Mouse (Mus musculus): ENCODE data around the gene Iqcn. TPM values are rescaled to one million over a fixed set of nuclear protein-coding genes. Genes with fewer than 3 reads are reported as not detected.

Iqcn gene
- polyA plus RNA-seq, 1 experiment = 0.01 TPM

DNA sequence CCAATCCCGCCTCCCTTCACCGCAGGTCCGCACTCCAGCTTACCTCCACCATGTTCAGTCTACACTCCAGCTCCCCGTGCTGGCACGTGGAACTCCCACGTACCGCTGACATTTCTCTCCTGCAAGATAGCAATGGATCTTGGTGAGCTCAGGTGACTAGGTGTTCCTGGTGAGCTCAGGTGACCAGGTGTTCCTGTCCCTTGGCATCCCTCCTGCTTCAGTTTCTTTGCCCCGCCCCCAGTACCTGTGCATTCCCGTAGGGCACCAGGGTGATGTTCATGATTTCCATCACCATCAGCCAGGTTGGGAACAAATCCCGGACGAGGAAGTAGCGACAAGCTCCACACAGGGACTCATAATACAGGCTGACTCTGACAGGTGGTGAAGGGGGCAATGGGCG lies 61.4 kb downstream of the Iqcn start:
- DNase-seq (ENCODE audit: low read depth, low spot score) = no peak
- WGBS = 44% methylated on average over 13 of the region's 13 CpGs

DNA sequence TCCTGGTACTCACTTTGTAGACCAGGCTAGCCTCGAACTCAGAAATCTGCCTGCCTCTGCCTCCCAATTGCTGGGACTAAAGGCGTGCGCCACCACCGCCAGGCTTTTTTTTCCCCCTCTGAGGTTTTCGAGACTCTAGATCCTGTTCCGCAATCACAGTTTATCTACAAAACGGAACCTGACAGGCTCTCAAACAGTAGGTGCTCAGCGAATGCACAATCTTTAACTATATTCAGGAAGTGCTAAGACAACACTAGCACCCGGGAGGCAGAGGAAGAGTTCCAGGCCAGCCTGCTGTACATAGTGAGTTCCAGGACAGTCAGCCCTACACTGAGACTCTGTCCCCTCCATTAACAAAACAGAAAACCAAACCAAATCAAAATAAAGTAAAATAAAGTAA lies 62.1 kb downstream of the Iqcn start:
- DNase-seq (ENCODE audit: low read depth, low spot score) = no peak
- WGBS = 41% methylated on average over 9 of the region's 9 CpGs

DNA sequence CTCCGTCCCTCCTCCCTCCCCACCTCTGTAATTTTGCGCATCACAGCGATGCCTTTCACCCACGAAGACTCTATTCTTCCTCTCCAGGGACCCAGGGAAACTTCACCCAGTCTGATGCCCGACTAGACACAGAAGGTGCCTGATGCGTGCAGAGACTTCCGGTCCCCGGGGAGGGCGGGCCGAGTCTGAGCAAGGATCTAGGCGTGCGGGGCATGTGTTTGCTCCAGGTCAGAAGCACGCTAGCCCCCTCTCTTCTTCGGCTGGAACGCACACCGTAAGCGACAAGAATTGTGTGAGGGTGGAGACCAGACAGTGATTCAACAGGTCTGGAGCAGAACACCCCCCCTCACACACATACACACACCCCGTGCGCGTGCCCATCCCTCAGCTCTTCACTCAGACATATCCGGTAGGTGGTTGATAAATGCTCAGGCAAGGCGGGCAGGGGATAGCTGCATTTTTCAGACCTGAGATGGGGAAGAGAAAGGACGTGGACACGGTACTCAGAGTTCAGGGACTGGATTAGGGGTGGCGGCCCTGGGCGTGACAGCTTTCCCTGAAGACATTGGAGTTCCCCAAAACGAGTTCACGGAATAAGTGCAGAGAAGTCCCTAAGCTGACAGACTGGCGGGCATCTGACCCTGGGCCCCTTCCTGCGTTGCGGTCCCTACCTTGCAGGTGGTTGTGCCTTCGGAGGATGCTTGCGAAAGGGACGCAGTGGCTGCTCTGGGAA lies 62.7 kb downstream of the Iqcn start:
- no peak for DNase-seq (ENCODE audit: low read depth, low spot score)
- WGBS = under 1% methylated on average over 34 of the region's 34 CpGs

DNA sequence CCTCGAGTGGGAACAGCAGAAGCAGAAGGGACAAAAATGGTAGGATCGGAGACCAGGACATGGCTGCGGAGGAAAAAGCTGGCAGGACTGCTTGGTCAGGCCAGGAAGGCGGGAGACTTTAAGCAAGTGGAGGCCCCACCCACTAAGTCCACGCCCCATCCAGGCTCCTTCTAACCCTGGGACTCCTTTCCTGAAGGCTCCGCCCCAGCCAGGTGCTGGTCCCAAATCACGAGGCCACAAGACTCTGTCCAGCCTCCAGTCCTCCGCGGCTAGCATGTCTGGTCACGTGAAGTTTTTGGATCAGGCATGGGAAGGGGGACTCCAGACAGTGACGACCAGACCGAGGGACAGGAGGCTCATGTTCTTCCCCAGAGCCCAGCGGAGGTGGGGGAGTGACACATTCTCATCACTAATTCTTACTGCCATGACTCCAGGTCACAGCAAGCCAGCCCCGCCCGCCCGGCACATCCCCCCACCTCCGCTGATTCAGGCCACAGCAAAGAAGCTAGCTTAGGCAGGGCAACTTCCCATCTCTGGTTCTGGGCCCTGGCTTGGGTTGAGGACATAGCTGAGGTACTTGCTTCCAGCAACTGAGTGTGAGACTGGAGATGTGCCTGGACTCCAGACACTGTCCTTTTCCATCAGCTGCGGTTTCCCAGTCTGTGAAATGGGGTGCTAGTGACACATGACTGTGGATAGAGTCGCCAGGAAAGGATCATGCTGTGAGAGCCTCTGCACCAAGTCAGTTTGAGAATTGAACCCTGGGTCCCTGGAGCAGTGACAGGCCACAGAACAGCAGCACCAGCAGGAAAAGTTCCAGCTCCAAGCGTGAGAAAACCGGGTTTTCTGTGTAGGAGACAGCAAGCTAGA lies 63.5 kb downstream of the Iqcn start:
- WGBS = 13% methylated on average over 21 of the region's 21 CpGs
- DNase-seq (ENCODE audit: low read depth, low spot score) = no peak

Other genes starting within 250 kb of the Iqcn start
- gene Klhl26, start 226.5 kb upstream of the Iqcn start, polyA plus RNA-seq (2012; rRNA removed) = 16.8 and 22.1 TPM in 2 replicates
- 2.1 and 2.4 TPM in 2 replicates for gene Tmem59l, start 216.1 kb upstream of the Iqcn start, polyA plus RNA-seq (2012; rRNA removed)
- gene Crlf1, start 210.3 kb upstream of the Iqcn start, polyA plus RNA-seq (2012; rRNA removed) = 1.1 and 2.0 TPM in 2 replicates
- gene Rex1bd, start 196.7 kb upstream of the Iqcn start, polyA plus RNA-seq (2012; rRNA removed) = 137 and 159 TPM in 2 replicates
- gene Uba52, start 192.7 kb upstream of the Iqcn start, polyA plus RNA-seq (2012; rRNA removed) = 768 and 796 TPM in 2 replicates
- gene Fkbp8, start 175.7 kb upstream of the Iqcn start, polyA plus RNA-seq (2012; rRNA removed) = 422 and 497 TPM in 2 replicates
- 64.3 and 72.6 TPM in 2 replicates for gene Kxd1, start 175.5 kb upstream of the Iqcn start, polyA plus RNA-seq (2012; rRNA removed)
- 24.9 and 28.2 TPM in 2 replicates for gene Ell, start 164.0 kb upstream of the Iqcn start, polyA plus RNA-seq (2012; rRNA removed)
- 103 and 108 TPM in 2 replicates for gene Isyna1, start 109.1 kb upstream of the Iqcn start, polyA plus RNA-seq (2012; rRNA removed)
- gene Ssbp4, start 94.6 kb upstream of the Iqcn start, polyA plus RNA-seq (2012; rRNA removed) = 110 and 122 TPM in 2 replicates
- 7.3 and 8.5 TPM in 2 replicates for gene Lrrc25, start 87.3 kb upstream of the Iqcn start, polyA plus RNA-seq (2012; rRNA removed)
- 1.8 and 2.2 TPM in 2 replicates for gene Gdf15, start 71.0 kb upstream of the Iqcn start, polyA plus RNA-seq (2012; rRNA removed)
- gene Pgpep1, start 43.1 kb upstream of the Iqcn start, polyA plus RNA-seq (2012; rRNA removed) = 52.0 and 73.1 TPM in 2 replicates
- 147 TPM in 2 replicates for gene Lsm4, start 30.2 kb upstream of the Iqcn start, polyA plus RNA-seq (2012; rRNA removed)
- gene Jund, start 4.5 kb upstream of the Iqcn start, polyA plus RNA-seq (2012; rRNA removed) = 345 and 364 TPM in 2 replicates
- 59.5 and 63.8 TPM in 2 replicates for gene Gm3336, start 15.1 kb downstream of the Iqcn start, polyA plus RNA-seq (2012; rRNA removed)
- gene Pde4c, start 20.3 kb downstream of the Iqcn start, polyA plus RNA-seq (2012; rRNA removed) = 7.7 and 7.9 TPM in 2 replicates
- 21.5 and 24.6 TPM in 2 replicates for gene Rab3a, start 51.2 kb downstream of the Iqcn start, polyA plus RNA-seq (2012; rRNA removed)
- gene Mpv17l2, start 57.5 kb downstream of the Iqcn start, polyA plus RNA-seq (2012; rRNA removed) = 68.6 and 76.1 TPM in 2 replicates
- 82.1 and 105 TPM in 2 replicates for gene Pik3r2, start 73.3 kb downstream of the Iqcn start, polyA plus RNA-seq (2012; rRNA removed)
- gene Mast3, start 101.6 kb downstream of the Iqcn start, polyA plus RNA-seq (2012; rRNA removed) = 24.2 and 38.6 TPM in 2 replicates
- 2.4 and 4.2 TPM in 2 replicates for gene Il12rb1, start 105.0 kb downstream of the Iqcn start, polyA plus RNA-seq (2012; rRNA removed)
- 22.2 and 25.7 TPM in 2 replicates for gene Arrdc2, start 136.3 kb downstream of the Iqcn start, polyA plus RNA-seq (2012; rRNA removed)
- 0.85 and 1.1 TPM in 2 replicates for gene Kcnn1, start 159.8 kb downstream of the Iqcn start, polyA plus RNA-seq (2012; rRNA removed)
- 45.3 and 50.8 TPM in 2 replicates for gene Ccdc124, start 170.5 kb downstream of the Iqcn start, polyA plus RNA-seq (2012; rRNA removed)
- 0.45 and 0.55 TPM in 2 replicates for gene Slc5a5, start 189.3 kb downstream of the Iqcn start, polyA plus RNA-seq (2012; rRNA removed)
- 3,697 and 4,187 TPM in 2 replicates for gene Rpl18a, start 194.0 kb downstream of the Iqcn start, polyA plus RNA-seq (2012; rRNA removed)
- 14.3 and 18.8 TPM in 2 replicates for gene Map1s, start 202.5 kb downstream of the Iqcn start, polyA plus RNA-seq (2012; rRNA removed)

All from large intestine, adult 2 months (tissue).